ENCODE assay signal across 12 mouse cellular contexts in genomic region chr3:30566333-30566732, GRCm38 (mm10). TPM values are rescaled to one million over a fixed set of nuclear protein-coding genes. Genes with fewer than 3 reads are reported as not detected.
"Had no signal": no experiment of that assay in that cellular context is flagged by ENCODE, and none has a peak within 500 bp of the region (broad histone marks: within the 10 kb centered on the region; RNA-seq: fewer than 3 reads in every experiment).

No protein-coding gene starts in this region.

RNA-seq across cellular contexts. Expression of gene Mecom, which starts 18.5 kb away (rescaled TPM):
- polyA plus RNA-seq: inflammation-experienced regulatory T-cells, adult 6 months had no signal

RNA-seq across cellular contexts. Expression of gene Actrt3, which starts 33.4 kb away (rescaled TPM):
- polyA plus RNA-seq: heart, embryonic 11.5 days; heart, embryonic 12.5 days; heart, embryonic 13.5 days; heart, embryonic 14.5 days; heart, embryonic 15.5 days; heart, embryonic 16.5 days; heart, postnatal 0 days; hindbrain, embryonic 12.5 days; kidney, embryonic 14.5 days; kidney, embryonic 15.5 days; kidney, postnatal 0 days had no signal
